Mouse (Mus musculus): ENCODE data around the gene Hnrnpul2. TPM values are rescaled to one million over a fixed set of nuclear protein-coding genes. Genes with fewer than 3 reads are reported as not detected.

Hnrnpul2 gene
- polyA plus RNA-seq, 1 experiment from 2014 or later, result 5.8 TPM

GRCm38 (mm10) chr19:8798264-8798946 lies 21.4 kb upstream of the Hnrnpul2 start, which contains the start of gene Polr2g:
Gene Polr2g (minus strand): TSS chr19:8798577.
- WGBS, result 2% methylated on average over 25 of the region's 25 CpGs
- ATAC-seq (ENCODE audit: low FRiP score), result peak; percentile 70
- no peaks in the 10 kb centered on the region for H3K27me3 ChIP-seq
- H3K9me3 ChIP-seq, result no peaks in the 10 kb centered on the region
- peak within 1 kb of the TSS; percentile 71 for H3K27ac ChIP-seq
- H3K4me2 ChIP-seq, result peak within 1 kb of the TSS; percentile 97
- peak within 1 kb of the TSS; percentile 80 for H3K4me3 ChIP-seq
- peaks cover 25% of the 10 kb centered on the region for H3K4me1 ChIP-seq (replicated peaks)
- H3K36me3 ChIP-seq, result peaks cover 27% of the 10 kb centered on the region
- H3K9ac ChIP-seq, result peak within 1 kb of the TSS; percentile 86

- H3K4me3 ChIP-seq, result no peak overlapping the region
- H3K27ac ChIP-seq, result no peak overlapping the region
- peak overlapping the region; percentile 16; the same call in 1 of the 2 replicates for H3K9ac ChIP-seq
- H3K4me2 ChIP-seq, result peak overlapping the region; percentile 97
- H3K36me3 ChIP-seq, result peaks cover 22% of the 10 kb centered on the region
- H3K27me3 ChIP-seq, result no peaks in the 10 kb centered on the region
- peaks cover 30% of the 10 kb centered on the region for H3K4me1 ChIP-seq (replicated peaks)
- no peak for ATAC-seq (ENCODE audit: low FRiP score)
- H3K9me3 ChIP-seq, result no peaks in the 10 kb centered on the region
Observed at GRCm38 (mm10) chr19:8798947-8799315, 20.9 kb upstream of the Hnrnpul2 start.

GRCm38 (mm10) chr19:8802130-8802821 lies 17.5 kb upstream of the Hnrnpul2 start, which contains the start of gene Zbtb3:
Gene Zbtb3 (plus strand): TSS chr19:8802555.
- peak within 1 kb of the TSS; percentile 90 for H3K27ac ChIP-seq
- under 1% methylated on average over 30 of the region's 30 CpGs for WGBS
- peak; percentile 98 for ATAC-seq (ENCODE audit: low FRiP score)

GRCm38 (mm10) chr19:8803204-8803780 lies 16.5 kb upstream of the Hnrnpul2 start:
- peak overlapping the region; percentile 46; the same call in 1 of the 2 replicates for H3K9ac ChIP-seq
- ATAC-seq (ENCODE audit: low FRiP score), result no peak
- peak overlapping the region; percentile 73 for H3K4me2 ChIP-seq
- H3K27ac ChIP-seq, result peak overlapping the region; percentile 90
- H3K27me3 ChIP-seq, result no peaks in the 10 kb centered on the region
- peak overlapping the region; percentile 60 for H3K4me3 ChIP-seq
- H3K4me1 ChIP-seq (replicated peaks), result peaks cover 30% of the 10 kb centered on the region
- H3K36me3 ChIP-seq, result peaks cover 38% of the 10 kb centered on the region
- 91% methylated on average over 9 of the region's 9 CpGs for WGBS
- no peaks in the 10 kb centered on the region for H3K9me3 ChIP-seq

More at GRCm38 (mm10) chr19:8802130-8802821, 17.5 kb upstream of the Hnrnpul2 start, which contains the start of gene Zbtb3:
- peak within 1 kb of the TSS; percentile 60 for H3K4me3 ChIP-seq
- peak within 1 kb of the TSS; percentile 73 for H3K4me2 ChIP-seq
- H3K36me3 ChIP-seq, result peaks cover 28% of the 10 kb centered on the region
- no peaks in the 10 kb centered on the region for H3K27me3 ChIP-seq
- H3K4me1 ChIP-seq (replicated peaks), result peaks cover 37% of the 10 kb centered on the region
- H3K9ac ChIP-seq, result peak within 1 kb of the TSS; percentile 69
- H3K9me3 ChIP-seq, result no peaks in the 10 kb centered on the region

GRCm38 (mm10) chr19:8803879-8804660 lies 15.7 kb upstream of the Hnrnpul2 start:
- no peak overlapping the region for H3K9ac ChIP-seq
- no peak overlapping the region for H3K4me3 ChIP-seq
- no peak overlapping the region for H3K4me2 ChIP-seq
- peaks cover 43% of the 10 kb centered on the region for H3K36me3 ChIP-seq
- H3K27ac ChIP-seq, result no peak overlapping the region
- H3K4me1 ChIP-seq (replicated peaks), result peaks cover 27% of the 10 kb centered on the region
- 92% methylated on average over 11 of the region's 11 CpGs for whole genome bisulfite sequencing
- no peaks in the 10 kb centered on the region for H3K9me3 ChIP-seq
- ATAC-seq (ENCODE audit: low FRiP score), result no peak
- no peaks in the 10 kb centered on the region for H3K27me3 ChIP-seq

GRCm38 (mm10) chr19:8806810-8807209 lies 13.0 kb upstream of the Hnrnpul2 start:
- H3K4me3 ChIP-seq, result no peak overlapping the region
- H3K9ac ChIP-seq, result no peak overlapping the region
- no peak overlapping the region for H3K27ac ChIP-seq
- H3K9me3 ChIP-seq, result no peaks in the 10 kb centered on the region
- peaks cover 64% of the 10 kb centered on the region for H3K36me3 ChIP-seq
- no peaks in the 10 kb centered on the region for H3K27me3 ChIP-seq
- H3K4me2 ChIP-seq, result no peak overlapping the region
- ATAC-seq (ENCODE audit: low FRiP score), result no peak
- H3K4me1 ChIP-seq (replicated peaks), result peaks cover 24% of the 10 kb centered on the region
- WGBS, result 95% methylated on average over 5 of the region's 5 CpGs

GRCm38 (mm10) chr19:8815812-8816211 lies 4.0 kb upstream of the Hnrnpul2 start:
- Histone ChIP-seq H3K4me2 (peak overlapping the region; percentile 19; the same call in 1 of the 2 replicates), H3K36me3 (peaks cover 40% of the 10 kb centered on the region), H3K4me3 (no peak overlapping the region), H3K9ac (peak overlapping the region; percentile 53; the same call in 1 of the 2 replicates), H3K4me1 (replicated peaks) (peaks cover 35% of the 10 kb centered on the region), H3K9me3 (no peaks in the 10 kb centered on the region), H3K27me3 (no peaks in the 10 kb centered on the region), H3K27ac (no peak overlapping the region)
- ATAC-seq (ENCODE audit: low FRiP score), result no peak
- 74% methylated on average over 11 of the region's 11 CpGs for WGBS

GRCm38 (mm10) chr19:8817001-8817400 lies 2.8 kb upstream of the Hnrnpul2 start:
- H3K4me1 ChIP-seq (replicated peaks), result peaks cover 42% of the 10 kb centered on the region

GRCm38 (mm10) chr19:8818301-8818798 lies 1.5 kb upstream of the Hnrnpul2 start:
- Histone ChIP-seq H3K9ac (peak overlapping the region; percentile 90), H3K36me3 (peaks cover 26% of the 10 kb centered on the region), H3K4me3 (peak overlapping the region; percentile 99), H3K27ac (peak overlapping the region; percentile 89), H3K27me3 (no peaks in the 10 kb centered on the region), H3K4me2 (peak overlapping the region; percentile 96), H3K9me3 (no peaks in the 10 kb centered on the region), H3K4me1 (replicated peaks) (peaks cover 56% of the 10 kb centered on the region)
- ATAC-seq (ENCODE audit: low FRiP score), result no peak
- 35% methylated on average over 14 of the region's 14 CpGs for WGBS

More at GRCm38 (mm10) chr19:8817001-8817400, 2.8 kb upstream of the Hnrnpul2 start:
- Histone ChIP-seq H3K9me3 (no peaks in the 10 kb centered on the region), H3K4me2 (peak overlapping the region; percentile 27), H3K27me3 (no peaks in the 10 kb centered on the region), H3K36me3 (peaks cover 31% of the 10 kb centered on the region), H3K9ac (peak overlapping the region; percentile 49), H3K27ac (no peak overlapping the region), H3K4me3 (peak overlapping the region; percentile 16)
- 78% methylated on average over 3 of the region's 3 CpGs for WGBS
- ATAC-seq (ENCODE audit: low FRiP score), result no peak

- Histone ChIP-seq H3K4me2 (peak within 1 kb of the TSS; percentile 96), H3K9ac (peak within 1 kb of the TSS; percentile 99), H3K4me3 (peak within 1 kb of the TSS; percentile 99), H3K36me3 (peaks cover 27% of the 10 kb centered on the region), H3K9me3 (no peaks in the 10 kb centered on the region), H3K27ac (peak within 1 kb of the TSS; percentile 99), H3K27me3 (no peaks in the 10 kb centered on the region), H3K4me1 (replicated peaks) (peaks cover 60% of the 10 kb centered on the region)
- WGBS, result under 1% methylated on average over 33 of the region's 33 CpGs
- ATAC-seq (ENCODE audit: low FRiP score), result peak; percentile 95
Observed at GRCm38 (mm10) chr19:8818801-8819595, 812 bp upstream of the Hnrnpul2 start, which contains the start of gene Ttc9c. Gene Ttc9c (minus strand): TSS chr19:8819333.

- under 1% methylated on average over 48 of the region's 48 CpGs for WGBS
- Histone ChIP-seq H3K27me3 (no peaks in the 10 kb centered on the region), H3K4me3 (peak overlapping the region; percentile 99), H3K4me1 (replicated peaks) (peaks cover 53% of the 10 kb centered on the region), H3K9me3 (no peaks in the 10 kb centered on the region), H3K36me3 (peaks cover 31% of the 10 kb centered on the region), H3K4me2 (peak overlapping the region; percentile 96), H3K9ac (peak overlapping the region; percentile 99), H3K27ac (peak overlapping the region; percentile 99)
- ATAC-seq (ENCODE audit: low FRiP score), result peak; percentile 41
Observed at GRCm38 (mm10) chr19:8820424-8820956, 680 bp downstream of the Hnrnpul2 start.

Measured in hindbrain, embryonic 13.5 days (tissue).